Mouse (Mus musculus) limb, embryonic 14.5 days (tissue): ENCODE measurements around the gene Spata32. TPM values are rescaled to one million over a fixed set of nuclear protein-coding genes. Genes with fewer than 3 reads are reported as not detected.
A peak's percentile ranks its signal among the peaks of the same experiment; 100 is the strongest.

ENCODE experiments used
- ATAC-seq: fragments of 200-750 bp; cut with Nextera tagmentation; 2 replicates; pipeline ENCODE4 v1.8.0; 2017; ENCODE audit warnings: low read depth, moderate number of reproducible peaks, moderate TSS enrichment; ENCODE audit not compliant: low FRiP score
- DNase-seq: peaks from one replicate; pipeline ENCODE4 v3.0.0-alpha.2; 2015; ENCODE audit warnings: low spot score
- H3K27ac ChIP-seq: fragments of 300-500 bp; sonication (generic); replicated peaks from 2 replicates; pipeline ENCODE4 v1.5.1; 2014; ENCODE audit warnings: low read depth, mild to moderate bottlenecking, low read length, moderate library complexity, mixed read lengths
- H3K27me3 ChIP-seq: fragments of 300-500 bp; sonication (generic); 2 replicates; pipeline ENCODE4 v1.6.1; 2014; ENCODE audit warnings: low read length, mixed read lengths; ENCODE audit not compliant: control insufficient read depth, insufficient read depth
- H3K36me3 ChIP-seq: fragments of 300-500 bp; sonication (generic); 2 replicates; pipeline ENCODE4 v1.6.1; 2014; ENCODE audit warnings: mild to moderate bottlenecking, low read length, moderate library complexity, mixed read lengths; ENCODE audit not compliant: control insufficient read depth, insufficient read depth
- H3K4me1 ChIP-seq: fragments of 300-500 bp; sonication (generic); 2 replicates; pipeline ENCODE4 v1.6.1; 2014; ENCODE audit warnings: antibody characterized with exemption, low read length, mixed read lengths; ENCODE audit not compliant: control insufficient read depth, insufficient read depth
- H3K4me2 ChIP-seq: fragments of 300-500 bp; sonication (generic); replicated peaks from 2 replicates; pipeline ENCODE4 v1.6.1; 2014; ENCODE audit warnings: low read depth, mild to moderate bottlenecking, low read length, moderate library complexity; ENCODE audit not compliant: severe bottlenecking
- H3K4me3 ChIP-seq: fragments of 300-500 bp; sonication (generic); replicated peaks from 2 replicates; pipeline ENCODE4 v1.5.1; 2014; ENCODE audit warnings: low read length
- H3K9ac ChIP-seq: fragments of 300-500 bp; sonication (generic); 2 replicates; pipeline ENCODE4 v1.6.1; 2014; ENCODE audit warnings: mild to moderate bottlenecking, low read depth, low read length, moderate library complexity; ENCODE audit not compliant: severe bottlenecking
- H3K9me3 ChIP-seq: fragments of 300-500 bp; sonication (generic); 2 replicates; pipeline ENCODE4 v1.6.1; 2016; ENCODE audit warnings: low read length; ENCODE audit not compliant: control insufficient read depth
- POLR2A ChIP-seq: fragments of 200-500 bp; IDR thresholded peaks from 2 replicates; pipeline ENCODE4 v1.8.0; 2012; ENCODE audit warnings: inconsistent platforms, mild to moderate bottlenecking, moderate library complexity, borderline replicate concordance; ENCODE audit not compliant: insufficient read depth, insufficient read length; ENCODE audit errors: extremely low read depth
- WGBS: fragments of 180-500 bp; shearing (Covaris S2); extraction: QIAGEN DNeasy Blood & Tissue Kit; methylation state at CpG from one replicate; pipeline ENCODE4 v1.1.7; 2014; 5-methylcytosine and 5-hydroxymethylcytosine counted together
- polyA plus RNA-seq, 2 experiments: library from polyadenylated mRNA; depleted of rRNA in 1 of 2; stranded (reverse) in 1 of 2; unstranded in 1 of 2; fragments of >200 nt; fragmentation: Nextera tagmentation in 1 of 2; extraction: Ambion mirVana in 1 of 2; gene quantifications; 2 replicates each; pipeline versions ENCODE4 v1.2.1 to v1.2.3; 2012 to 2014

The Spata32 gene
- polyA plus RNA-seq, 2 experiments: not detected

- H3K27me3 ChIP-seq: no peaks in the 10 kb centered on the region
- 0 out of 2 replicates have a peak overlapping the region, but pooled peaks have one; percentile 12 for H3K9ac ChIP-seq
- peaks cover 16% of the 10 kb centered on the region for H3K4me1 ChIP-seq
- H3K27ac ChIP-seq: 0 out of 2 replicates have a peak overlapping the region, but pooled peaks have one; percentile 13
- TF ChIP-seq POLR2A: no peak
- ATAC-seq (no peak), DNase-seq (peak; percentile 63)
- 29% methylated on average over 7 of the region's 7 CpGs for WGBS
- no peaks in the 10 kb centered on the region for H3K9me3 ChIP-seq
- H3K4me2 ChIP-seq: no peak overlapping the region
- H3K36me3 ChIP-seq: peaks cover 49% of the 10 kb centered on the region
- H3K4me3 ChIP-seq: no peak overlapping the region
Observed at GRCm38 (mm10) chr11:103240740-103241139, 22.5 kb upstream of the Spata32 start.

GRCm38 (mm10) chr11:103237757-103238156, 19.5 kb upstream of the Spata32 start:
- no peak overlapping the region for H3K9ac ChIP-seq
- H3K4me2 ChIP-seq: no peak overlapping the region
- no peaks in the 10 kb centered on the region for H3K9me3 ChIP-seq
- peaks cover 46% of the 10 kb centered on the region for H3K36me3 ChIP-seq
- no peak for DNase-seq
- WGBS: 75% methylated on average over 9 of the region's 9 CpGs
- peaks cover 15% of the 10 kb centered on the region for H3K4me1 ChIP-seq
- no peak overlapping the region for H3K27ac ChIP-seq
- H3K27me3 ChIP-seq: no peaks in the 10 kb centered on the region
- H3K4me3 ChIP-seq: no peak overlapping the region
- ATAC-seq: no peak
- no peak for TF ChIP-seq POLR2A

GRCm38 (mm10) chr11:103236903-103237302, 18.7 kb upstream of the Spata32 start:
- no peak overlapping the region for H3K9ac ChIP-seq
- TF ChIP-seq POLR2A: no peak
- 74% methylated on average over 10 of the region's 10 CpGs for WGBS
- DNase-seq (no peak), ATAC-seq (no peak)
- peaks cover 15% of the 10 kb centered on the region for H3K4me1 ChIP-seq
- peaks cover 48% of the 10 kb centered on the region for H3K36me3 ChIP-seq
- no peak overlapping the region for H3K27ac ChIP-seq
- H3K27me3 ChIP-seq: no peaks in the 10 kb centered on the region
- H3K9me3 ChIP-seq: no peaks in the 10 kb centered on the region
- H3K4me2 ChIP-seq: no peak overlapping the region
- no peak overlapping the region for H3K4me3 ChIP-seq

GRCm38 (mm10) chr11:103236431-103236830, 18.2 kb upstream of the Spata32 start:
- H3K4me2 ChIP-seq: no peak overlapping the region
- no peak for ATAC-seq
- peaks cover 45% of the 10 kb centered on the region for H3K36me3 ChIP-seq
- H3K9me3 ChIP-seq: no peaks in the 10 kb centered on the region
- 71% methylated on average over 6 of the region's 6 CpGs for WGBS
- H3K9ac ChIP-seq: no peak overlapping the region
- no peak overlapping the region for H3K27ac ChIP-seq
- no peak for DNase-seq
- peaks cover 15% of the 10 kb centered on the region for H3K4me1 ChIP-seq
- H3K27me3 ChIP-seq: no peaks in the 10 kb centered on the region
- no peak overlapping the region for H3K4me3 ChIP-seq
- no peak for TF ChIP-seq POLR2A

- DNase-seq (no peak), ATAC-seq (peak; percentile 38; the same call in 1 of the 2 replicates)
- WGBS: 71% methylated on average over 11 of the region's 11 CpGs
- H3K27ac ChIP-seq: no peak overlapping the region
- no peak overlapping the region for H3K4me3 ChIP-seq
- no peak overlapping the region for H3K9ac ChIP-seq
- no peaks in the 10 kb centered on the region for H3K9me3 ChIP-seq
- H3K27me3 ChIP-seq: no peaks in the 10 kb centered on the region
- no peak for TF ChIP-seq POLR2A
- peaks cover 50% of the 10 kb centered on the region for H3K36me3 ChIP-seq
- H3K4me2 ChIP-seq: no peak overlapping the region
- H3K4me1 ChIP-seq: peaks cover 8% of the 10 kb centered on the region
Observed at GRCm38 (mm10) chr11:103235702-103236101, 17.5 kb upstream of the Spata32 start.

- H3K4me1 ChIP-seq: no peaks in the 10 kb centered on the region
- no peak overlapping the region for H3K27ac ChIP-seq
- H3K36me3 ChIP-seq: peaks cover 49% of the 10 kb centered on the region
- H3K4me3 ChIP-seq: no peak overlapping the region
- H3K9ac ChIP-seq: no peak overlapping the region
- ATAC-seq (no peak), DNase-seq (no peak)
- H3K4me2 ChIP-seq: no peak overlapping the region
- H3K9me3 ChIP-seq: no peaks in the 10 kb centered on the region
- WGBS: 78% methylated on average over 1 of the region's 1 CpGs
- TF ChIP-seq POLR2A: no peak
- no peaks in the 10 kb centered on the region for H3K27me3 ChIP-seq
Observed at GRCm38 (mm10) chr11:103234447-103234846, 16.2 kb upstream of the Spata32 start.
